Mouse (Mus musculus): Measurements from ENCODE around the gene Gpr155. TPM values are rescaled to one million over a fixed set of nuclear protein-coding genes. Genes with fewer than 3 reads are reported as not detected.

The Gpr155 gene
- polyA plus RNA-seq, 1 experiment from 2014 or later, result 4.7 TPM

GRCm38 (mm10) chr2:73351496-73351895 is 34.9 kb downstream of the Gpr155 start:
- Histone ChIP-seq H3K9ac (no peak overlapping the region), H3K9me3 (replicated peaks) (no peaks in the 10 kb centered on the region), H3K4me1 (replicated peaks) (peaks cover 5% of the 10 kb centered on the region; the same call in 1 of the 2 replicates), H3K27ac (no peak overlapping the region), H3K4me2 (peak overlapping the region; percentile 49), H3K4me3 (peak overlapping the region; percentile 20), H3K27me3 (no peaks in the 10 kb centered on the region), H3K36me3 (no peaks in the 10 kb centered on the region)
- ATAC-seq (replicated peaks; ENCODE audit: insufficient number of reproducible peaks, insufficient read depth, low FRiP score, low read depth), result no peak
- WGBS, result 46% methylated on average over 5 of the region's 5 CpGs

- no peak overlapping the region for H3K27ac ChIP-seq
- no peaks in the 10 kb centered on the region for H3K36me3 ChIP-seq
- peaks cover 5% of the 10 kb centered on the region; the same call in 1 of the 2 replicates for H3K4me1 ChIP-seq (replicated peaks)
- H3K9ac ChIP-seq, result no peak overlapping the region
- no peak overlapping the region for H3K4me3 ChIP-seq
- no peak for ATAC-seq (replicated peaks; ENCODE audit: insufficient number of reproducible peaks, insufficient read depth, low FRiP score, low read depth)
- H3K9me3 ChIP-seq (replicated peaks), result no peaks in the 10 kb centered on the region
- no peak overlapping the region for H3K4me2 ChIP-seq
- 82% methylated on average over 6 of the region's 6 CpGs for WGBS
- no peaks in the 10 kb centered on the region for H3K27me3 ChIP-seq
Observed at GRCm38 (mm10) chr2:73348221-73348620, 38.2 kb downstream of the Gpr155 start.

DNA sequence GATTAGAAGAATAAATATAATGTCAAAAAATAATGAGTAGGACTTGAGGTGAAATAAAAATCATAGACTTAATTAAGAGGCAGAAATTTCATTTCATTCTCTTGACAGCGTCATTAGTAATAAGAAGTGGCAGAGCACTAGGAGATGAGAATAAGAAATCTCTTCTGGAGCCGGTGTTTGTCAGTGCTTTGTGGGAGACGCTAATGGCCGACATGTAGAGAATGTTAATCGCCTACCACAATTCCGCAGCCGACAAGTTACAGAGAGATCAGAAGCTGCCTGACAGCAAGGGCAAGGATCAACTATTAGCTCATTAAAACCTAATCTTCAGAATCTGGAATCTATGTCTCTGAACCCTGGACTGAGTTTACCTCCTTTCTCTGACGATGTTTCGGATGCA is 38.6 kb downstream of the Gpr155 start:
- Histone ChIP-seq H3K4me1 (replicated peaks) (peaks cover 5% of the 10 kb centered on the region; the same call in 1 of the 2 replicates), H3K27ac (no peak overlapping the region), H3K27me3 (no peaks in the 10 kb centered on the region), H3K4me2 (no peak overlapping the region), H3K9ac (no peak overlapping the region), H3K9me3 (replicated peaks) (no peaks in the 10 kb centered on the region), H3K4me3 (no peak overlapping the region), H3K36me3 (no peaks in the 10 kb centered on the region)
- 63% methylated on average over 9 of the region's 9 CpGs for WGBS
- ATAC-seq (replicated peaks; ENCODE audit: insufficient number of reproducible peaks, insufficient read depth, low FRiP score, low read depth), result no peak

- no peak for ATAC-seq (replicated peaks; ENCODE audit: insufficient number of reproducible peaks, insufficient read depth, low FRiP score, low read depth)
Observed at GRCm38 (mm10) chr2:73347136-73347535, 39.2 kb downstream of the Gpr155 start.

GRCm38 (mm10) chr2:73346345-73347086 is 39.9 kb downstream of the Gpr155 start:
- Histone ChIP-seq H3K27ac (no peak overlapping the region), H3K27me3 (no peaks in the 10 kb centered on the region), H3K9ac (no peak overlapping the region), H3K4me3 (no peak overlapping the region), H3K4me2 (no peak overlapping the region), H3K4me1 (replicated peaks) (no peaks in the 10 kb centered on the region), H3K36me3 (no peaks in the 10 kb centered on the region), H3K9me3 (replicated peaks) (no peaks in the 10 kb centered on the region)
- WGBS, result 63% methylated on average over 13 of the region's 13 CpGs
- ATAC-seq (replicated peaks; ENCODE audit: insufficient number of reproducible peaks, insufficient read depth, low FRiP score, low read depth), result no peak

More at GRCm38 (mm10) chr2:73347136-73347535, 39.2 kb downstream of the Gpr155 start:
- Histone ChIP-seq H3K9ac (no peak overlapping the region), H3K27me3 (no peaks in the 10 kb centered on the region), H3K4me2 (no peak overlapping the region), H3K27ac (no peak overlapping the region), H3K36me3 (no peaks in the 10 kb centered on the region), H3K4me3 (no peak overlapping the region), H3K9me3 (replicated peaks) (no peaks in the 10 kb centered on the region), H3K4me1 (replicated peaks) (peaks cover 5% of the 10 kb centered on the region; the same call in 1 of the 2 replicates)
- 71% methylated on average over 6 of the region's 6 CpGs for WGBS

DNA sequence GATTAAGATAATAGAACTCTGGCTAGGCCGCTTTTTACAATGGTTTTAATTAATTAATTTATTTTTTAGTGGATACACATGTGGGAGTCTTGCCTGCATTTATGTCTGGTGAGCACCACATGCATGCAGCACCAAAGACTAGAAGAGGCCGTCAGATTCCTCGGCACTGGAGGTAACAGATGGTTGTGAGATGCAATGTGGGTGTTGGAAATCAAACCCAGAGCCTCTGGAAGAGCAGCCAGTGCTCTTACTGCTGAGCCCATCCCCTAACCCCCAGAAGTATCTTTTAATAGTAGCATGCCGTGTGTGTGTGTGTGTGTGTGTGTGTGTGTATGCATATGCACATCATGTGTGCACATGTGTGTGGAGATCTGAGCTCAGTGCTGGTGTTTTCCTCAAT is 41.2 kb downstream of the Gpr155 start:
- no peak overlapping the region for H3K9ac ChIP-seq
- no peak overlapping the region for H3K4me3 ChIP-seq
- no peaks in the 10 kb centered on the region for H3K9me3 ChIP-seq (replicated peaks)
- H3K27me3 ChIP-seq, result no peaks in the 10 kb centered on the region
- ATAC-seq (replicated peaks; ENCODE audit: insufficient number of reproducible peaks, insufficient read depth, low FRiP score, low read depth), result no peak
- H3K4me1 ChIP-seq (replicated peaks), result no peaks in the 10 kb centered on the region
- no peak overlapping the region for H3K4me2 ChIP-seq
- 86% methylated on average over 4 of the region's 4 CpGs for WGBS
- H3K36me3 ChIP-seq, result no peaks in the 10 kb centered on the region
- H3K27ac ChIP-seq, result no peak overlapping the region

DNA sequence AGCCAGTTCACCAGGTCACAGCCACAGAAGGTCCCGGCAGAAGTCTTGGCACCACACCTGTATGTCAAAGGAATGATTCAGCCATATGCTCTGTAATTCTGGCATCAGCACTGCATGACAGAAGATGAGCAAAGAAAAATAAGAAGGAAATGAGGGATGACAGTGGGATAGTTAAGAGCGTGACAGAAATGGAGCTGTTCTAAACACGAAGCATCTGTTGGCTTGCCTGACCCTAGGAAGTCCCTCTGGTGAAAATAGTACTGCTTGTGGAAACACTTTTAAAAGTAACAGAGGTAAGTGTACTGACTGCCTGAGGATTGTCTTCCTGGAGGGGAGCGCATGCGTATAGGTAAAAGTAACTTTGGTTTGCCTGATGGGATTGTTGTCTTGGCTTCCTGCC is 42.7 kb downstream of the Gpr155 start:
- H3K9me3 ChIP-seq (replicated peaks), result no peaks in the 10 kb centered on the region
- no peak overlapping the region for H3K9ac ChIP-seq
- 81% methylated on average over 5 of the region's 5 CpGs for WGBS
- H3K27ac ChIP-seq, result no peak overlapping the region
- no peaks in the 10 kb centered on the region for H3K27me3 ChIP-seq
- no peaks in the 10 kb centered on the region for H3K36me3 ChIP-seq
- no peak overlapping the region for H3K4me2 ChIP-seq
- no peaks in the 10 kb centered on the region for H3K4me1 ChIP-seq (replicated peaks)
- no peak overlapping the region for H3K4me3 ChIP-seq
- no peak for ATAC-seq (replicated peaks; ENCODE audit: insufficient number of reproducible peaks, insufficient read depth, low FRiP score, low read depth)

DNA sequence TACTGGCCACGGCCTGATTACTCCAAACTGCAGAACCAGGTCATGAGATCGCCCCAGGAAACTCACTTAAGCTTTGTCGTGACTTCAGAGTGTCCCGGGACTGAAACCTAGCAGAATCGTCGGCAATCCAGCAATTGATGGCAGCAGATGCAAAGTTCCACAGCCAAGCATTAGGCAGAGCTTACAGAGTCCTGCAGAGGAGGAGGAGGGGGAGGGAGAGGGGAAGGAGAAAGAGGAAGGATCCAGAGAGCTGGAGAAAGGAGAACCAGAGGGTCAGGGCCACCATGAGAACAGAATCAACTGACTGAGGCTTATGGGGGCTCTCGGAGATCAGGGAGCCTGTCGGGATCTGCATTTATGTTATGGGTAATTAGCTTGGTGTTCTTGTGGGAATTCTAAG is 48.0 kb downstream of the Gpr155 start:
- ATAC-seq (replicated peaks; ENCODE audit: insufficient number of reproducible peaks, insufficient read depth, low FRiP score, low read depth), result no peak
- Histone ChIP-seq H3K4me2 (no peak overlapping the region), H3K4me1 (replicated peaks) (no peaks in the 10 kb centered on the region), H3K27ac (no peak overlapping the region), H3K4me3 (no peak overlapping the region), H3K9me3 (replicated peaks) (no peaks in the 10 kb centered on the region), H3K27me3 (no peaks in the 10 kb centered on the region), H3K9ac (no peak overlapping the region), H3K36me3 (no peaks in the 10 kb centered on the region)
- 71% methylated on average over 8 of the region's 8 CpGs for WGBS

DNA sequence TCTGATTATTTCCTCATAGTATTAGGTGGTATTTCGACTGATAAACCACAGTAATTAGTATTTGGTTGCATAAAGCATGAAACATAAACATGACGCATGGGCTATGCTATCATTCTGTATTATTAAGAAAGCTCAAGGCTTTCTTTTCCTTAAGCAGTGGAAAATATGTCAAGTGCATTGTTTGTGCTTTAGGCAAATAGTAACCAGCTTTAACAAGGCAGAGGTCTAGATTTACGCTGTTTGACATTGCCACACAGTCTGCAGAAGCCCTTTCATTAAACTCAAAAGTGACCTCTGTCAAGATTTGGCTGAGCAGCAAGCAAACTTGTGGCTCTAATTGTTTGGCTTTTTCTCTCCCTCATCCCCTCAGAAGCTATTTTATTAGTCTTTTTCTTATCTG is 50.4 kb downstream of the Gpr155 start:
- Histone ChIP-seq H3K36me3 (no peaks in the 10 kb centered on the region), H3K9ac (no peak overlapping the region), H3K9me3 (replicated peaks) (no peaks in the 10 kb centered on the region), H3K27ac (no peak overlapping the region), H3K4me3 (no peak overlapping the region), H3K4me1 (replicated peaks) (no peaks in the 10 kb centered on the region), H3K4me2 (no peak overlapping the region), H3K27me3 (no peaks in the 10 kb centered on the region)
- no peak for ATAC-seq (replicated peaks; ENCODE audit: insufficient number of reproducible peaks, insufficient read depth, low FRiP score, low read depth)
- 89% methylated on average over 3 of the region's 3 CpGs for WGBS

DNA sequence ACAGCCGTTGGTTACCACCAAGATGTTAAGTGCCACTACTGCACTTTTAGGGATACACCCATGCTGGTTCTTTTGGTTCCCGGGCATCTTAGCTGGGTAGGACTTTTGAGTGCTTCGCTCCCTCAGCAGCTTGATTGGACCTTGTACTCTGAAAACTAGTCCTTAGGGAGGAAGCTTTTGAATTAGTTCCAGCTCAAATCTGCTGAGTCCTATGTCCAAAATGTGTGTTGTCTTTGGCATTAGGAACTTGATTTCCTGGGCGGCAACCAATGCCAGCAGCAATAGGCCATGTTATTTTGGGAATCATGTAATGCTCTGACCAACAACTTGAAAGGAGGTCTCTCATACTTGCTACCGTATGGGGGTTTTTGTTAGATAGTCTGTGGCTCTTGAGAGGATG is 60.5 kb downstream of the Gpr155 start:
- no peak overlapping the region for H3K4me2 ChIP-seq
- H3K36me3 ChIP-seq, result no peaks in the 10 kb centered on the region
- H3K9me3 ChIP-seq (replicated peaks), result no peaks in the 10 kb centered on the region
- no peaks in the 10 kb centered on the region for H3K27me3 ChIP-seq
- no peak overlapping the region for H3K4me3 ChIP-seq
- no peaks in the 10 kb centered on the region for H3K4me1 ChIP-seq (replicated peaks)
- H3K9ac ChIP-seq, result no peak overlapping the region
- ATAC-seq (replicated peaks; ENCODE audit: insufficient number of reproducible peaks, insufficient read depth, low FRiP score, low read depth), result no peak
- no peak overlapping the region for H3K27ac ChIP-seq
- WGBS, result 82% methylated on average over 5 of the region's 5 CpGs

GRCm38 (mm10) chr2:73322991-73323390 is 63.4 kb downstream of the Gpr155 start:
- no peaks in the 10 kb centered on the region for H3K9me3 ChIP-seq (replicated peaks)

DNA sequence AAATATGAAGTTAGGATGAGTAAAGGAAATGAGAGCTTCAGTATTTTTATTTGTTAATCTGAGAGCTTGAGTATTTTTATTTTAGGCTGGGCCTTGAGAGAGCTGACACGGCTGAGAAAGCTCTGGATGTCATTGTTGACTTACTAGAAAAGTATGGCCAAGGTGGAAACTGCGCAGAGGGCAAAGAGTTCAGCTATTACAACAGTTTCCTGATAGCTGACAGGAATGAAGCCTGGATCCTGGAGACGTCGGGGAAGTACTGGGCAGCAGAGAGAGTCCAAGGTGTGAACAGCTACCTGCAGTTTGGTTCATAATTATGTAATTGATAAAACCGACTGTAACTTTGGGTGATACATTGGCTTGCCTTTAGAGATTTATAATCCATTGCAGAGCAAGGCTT is 67.2 kb downstream of the Gpr155 start:
- H3K9ac ChIP-seq, result no peak overlapping the region
- no peak overlapping the region for H3K4me3 ChIP-seq
- peaks cover 4% of the 10 kb centered on the region; the same call in 1 of the 2 replicates for H3K36me3 ChIP-seq
- 75% methylated on average over 5 of the region's 5 CpGs for WGBS
- no peaks in the 10 kb centered on the region for H3K9me3 ChIP-seq (replicated peaks)
- no peaks in the 10 kb centered on the region for H3K27me3 ChIP-seq
- H3K4me1 ChIP-seq (replicated peaks), result no peaks in the 10 kb centered on the region
- H3K27ac ChIP-seq, result no peak overlapping the region
- no peak overlapping the region for H3K4me2 ChIP-seq
- ATAC-seq (replicated peaks; ENCODE audit: insufficient number of reproducible peaks, insufficient read depth, low FRiP score, low read depth), result no peak

More at GRCm38 (mm10) chr2:73322991-73323390, 63.4 kb downstream of the Gpr155 start:
- peaks cover 4% of the 10 kb centered on the region; the same call in 1 of the 2 replicates for H3K36me3 ChIP-seq
- 60% methylated on average over 12 of the region's 12 CpGs for WGBS
- no peak overlapping the region for H3K4me2 ChIP-seq
- no peak overlapping the region for H3K27ac ChIP-seq
- H3K4me1 ChIP-seq (replicated peaks), result no peaks in the 10 kb centered on the region
- no peaks in the 10 kb centered on the region for H3K27me3 ChIP-seq
- H3K9ac ChIP-seq, result no peak overlapping the region
- no peak overlapping the region for H3K4me3 ChIP-seq
- no peak for ATAC-seq (replicated peaks; ENCODE audit: insufficient number of reproducible peaks, insufficient read depth, low FRiP score, low read depth)

Data from heart, embryonic 15.5 days (tissue).